Mouse (Mus musculus): ENCODE measurements at regions not wholly inside any gene's neighbourhood (a gene's known extent, or its start where the extent isn't known, plus 50 kb on each side); places are given as distances from the start of the nearest gene placed in this dataset.

GRCm38 (mm10) chr8:53749263-53749662, 110.4 kb upstream of the Neil3 start:
- Histone ChIP-seq H3K4me3 (no peak overlapping the region), H3K27ac (no peak overlapping the region), H3K9ac (no peak overlapping the region), H3K27me3 (no peaks in the 10 kb centered on the region), H3K36me3 (no peaks in the 10 kb centered on the region), H3K4me1 (replicated peaks) (no peaks in the 10 kb centered on the region), H3K4me2 (no peak overlapping the region), H3K9me3 (no peaks in the 10 kb centered on the region)
- 17% methylated on average over 4 of the region's 4 CpGs for WGBS
- no peak for ATAC-seq (ENCODE audit: low FRiP score)

GRCm38 (mm10) chr8:53769211-53769610, 130.3 kb upstream of the Neil3 start:
- H3K9ac ChIP-seq: no peak overlapping the region
- H3K4me1 ChIP-seq (replicated peaks): no peaks in the 10 kb centered on the region
- no peak overlapping the region for H3K4me3 ChIP-seq
- no peak for ATAC-seq (ENCODE audit: low FRiP score)
- H3K27ac ChIP-seq: no peak overlapping the region
- H3K27me3 ChIP-seq: no peaks in the 10 kb centered on the region
- H3K9me3 ChIP-seq: no peaks in the 10 kb centered on the region
- no peak overlapping the region for H3K4me2 ChIP-seq
- H3K36me3 ChIP-seq: no peaks in the 10 kb centered on the region

DNA sequence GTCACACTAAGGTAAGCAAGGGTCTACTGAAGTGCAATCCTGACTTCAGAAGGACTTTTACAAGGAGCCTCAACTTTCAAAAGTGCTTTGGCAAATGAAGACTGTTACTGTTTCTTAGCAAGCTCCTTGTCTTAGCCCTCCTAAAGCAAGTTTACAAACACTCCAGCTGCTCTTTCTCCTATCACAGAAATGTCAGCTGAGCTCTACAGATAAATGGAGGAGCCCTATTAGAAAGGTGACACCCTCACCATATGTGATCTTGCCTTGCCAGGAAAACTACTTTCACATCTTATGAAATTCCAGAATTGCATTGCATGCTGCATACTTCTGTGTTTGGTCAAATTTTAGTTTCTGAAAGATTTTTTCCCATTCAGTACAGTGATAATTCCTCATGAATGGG, 136.6 kb upstream of the Neil3 start:
- Histone ChIP-seq H3K4me3 (no peak overlapping the region), H3K9me3 (no peaks in the 10 kb centered on the region), H3K27me3 (no peaks in the 10 kb centered on the region), H3K27ac (no peak overlapping the region), H3K9ac (no peak overlapping the region), H3K4me1 (replicated peaks) (no peaks in the 10 kb centered on the region), H3K4me2 (no peak overlapping the region), H3K36me3 (no peaks in the 10 kb centered on the region)
- no peak for ATAC-seq (ENCODE audit: low FRiP score)

GRCm38 (mm10) chr8:53780886-53781285, 142.0 kb upstream of the Neil3 start:
- H3K9ac ChIP-seq: no peak overlapping the region
- H3K27ac ChIP-seq: no peak overlapping the region
- no peaks in the 10 kb centered on the region for H3K36me3 ChIP-seq
- H3K9me3 ChIP-seq: no peaks in the 10 kb centered on the region
- H3K27me3 ChIP-seq: no peaks in the 10 kb centered on the region
- WGBS: 86% methylated on average over 2 of the region's 2 CpGs
- no peak overlapping the region for H3K4me2 ChIP-seq
- H3K4me1 ChIP-seq (replicated peaks): no peaks in the 10 kb centered on the region
- no peak overlapping the region for H3K4me3 ChIP-seq
- ATAC-seq (ENCODE audit: low FRiP score): no peak

GRCm38 (mm10) chr8:53781885-53782284, 143.0 kb upstream of the Neil3 start:
- Histone ChIP-seq H3K27me3 (no peaks in the 10 kb centered on the region), H3K4me2 (no peak overlapping the region), H3K27ac (no peak overlapping the region), H3K36me3 (no peaks in the 10 kb centered on the region), H3K4me3 (no peak overlapping the region), H3K9ac (no peak overlapping the region), H3K4me1 (replicated peaks) (no peaks in the 10 kb centered on the region), H3K9me3 (no peaks in the 10 kb centered on the region)
- ATAC-seq (ENCODE audit: low FRiP score): no peak
- 71% methylated on average over 4 of the region's 4 CpGs for WGBS

GRCm38 (mm10) chr8:53788202-53788601, 149.3 kb upstream of the Neil3 start:
- no peak overlapping the region for H3K4me3 ChIP-seq
- H3K9ac ChIP-seq: no peak overlapping the region

GRCm38 (mm10) chr8:53821148-53821547, 182.3 kb upstream of the Neil3 start:
- no peak overlapping the region for H3K9ac ChIP-seq
- no peak overlapping the region for H3K4me2 ChIP-seq
- H3K27me3 ChIP-seq: no peaks in the 10 kb centered on the region
- H3K36me3 ChIP-seq: no peaks in the 10 kb centered on the region
- H3K27ac ChIP-seq: no peak overlapping the region
- H3K9me3 ChIP-seq: no peaks in the 10 kb centered on the region
- ATAC-seq (ENCODE audit: low FRiP score): no peak
- H3K4me1 ChIP-seq (replicated peaks): no peaks in the 10 kb centered on the region
- WGBS: 39% methylated on average over 1 of the region's 1 CpGs
- no peak overlapping the region for H3K4me3 ChIP-seq

More at GRCm38 (mm10) chr8:53788202-53788601, 149.3 kb upstream of the Neil3 start:
- WGBS: 95% methylated on average over 1 of the region's 1 CpGs
- no peak for ATAC-seq (ENCODE audit: low FRiP score)
- Histone ChIP-seq H3K9me3 (no peaks in the 10 kb centered on the region), H3K4me1 (replicated peaks) (no peaks in the 10 kb centered on the region), H3K36me3 (no peaks in the 10 kb centered on the region), H3K27ac (no peak overlapping the region), H3K27me3 (no peaks in the 10 kb centered on the region), H3K4me2 (no peak overlapping the region)

- H3K9me3 ChIP-seq: no peaks in the 10 kb centered on the region
- ATAC-seq (ENCODE audit: low FRiP score): no peak
- H3K4me1 ChIP-seq (replicated peaks): no peaks in the 10 kb centered on the region
- H3K4me3 ChIP-seq: no peak overlapping the region
- WGBS: 89% methylated on average over 1 of the region's 1 CpGs
- H3K9ac ChIP-seq: no peak overlapping the region
- no peak overlapping the region for H3K27ac ChIP-seq
- H3K36me3 ChIP-seq: no peaks in the 10 kb centered on the region
- H3K4me2 ChIP-seq: no peak overlapping the region
- no peaks in the 10 kb centered on the region for H3K27me3 ChIP-seq
Observed at GRCm38 (mm10) chr8:53827395-53827794, 188.5 kb upstream of the Neil3 start.

GRCm38 (mm10) chr8:53847821-53848220, 209.0 kb upstream of the Neil3 start:
- H3K27ac ChIP-seq: no peak overlapping the region
- no peak overlapping the region for H3K4me2 ChIP-seq
- no peaks in the 10 kb centered on the region for H3K9me3 ChIP-seq
- no peak overlapping the region for H3K9ac ChIP-seq
- no peaks in the 10 kb centered on the region for H3K4me1 ChIP-seq (replicated peaks)
- no peaks in the 10 kb centered on the region for H3K36me3 ChIP-seq
- H3K4me3 ChIP-seq: no peak overlapping the region
- no peak for ATAC-seq (ENCODE audit: low FRiP score)
- no peaks in the 10 kb centered on the region for H3K27me3 ChIP-seq

DNA sequence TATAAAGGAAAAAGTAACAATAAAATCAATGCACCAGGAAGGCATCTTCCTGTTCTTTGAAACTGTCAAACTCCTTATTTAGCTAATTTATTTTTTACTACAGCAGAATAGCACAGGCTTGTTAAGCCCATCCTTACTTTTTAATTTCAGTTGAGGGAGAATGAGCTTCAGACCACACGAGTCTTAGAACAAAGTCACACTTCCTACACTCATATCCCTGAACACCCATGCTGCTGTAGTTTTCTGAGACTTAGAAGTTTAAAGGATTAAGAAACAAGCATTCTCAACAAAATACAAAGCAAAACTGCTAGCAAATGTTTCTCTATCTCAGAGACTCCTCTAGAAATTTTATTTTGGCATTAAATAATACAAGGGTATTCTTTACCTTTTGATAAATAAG, 208.8 kb upstream of the Vegfc start:
- Histone ChIP-seq H3K4me3 (no peak overlapping the region), H3K4me1 (replicated peaks) (0 out of 2 replicates have a peak, but pooled peaks cover 3% of the 10 kb centered on the region), H3K27ac (no peak overlapping the region), H3K9me3 (no peaks in the 10 kb centered on the region), H3K4me2 (no peak overlapping the region), H3K9ac (no peak overlapping the region), H3K36me3 (no peaks in the 10 kb centered on the region), H3K27me3 (no peaks in the 10 kb centered on the region)
- WGBS: 75% methylated on average over 1 of the region's 1 CpGs
- ATAC-seq (ENCODE audit: low FRiP score): no peak

DNA sequence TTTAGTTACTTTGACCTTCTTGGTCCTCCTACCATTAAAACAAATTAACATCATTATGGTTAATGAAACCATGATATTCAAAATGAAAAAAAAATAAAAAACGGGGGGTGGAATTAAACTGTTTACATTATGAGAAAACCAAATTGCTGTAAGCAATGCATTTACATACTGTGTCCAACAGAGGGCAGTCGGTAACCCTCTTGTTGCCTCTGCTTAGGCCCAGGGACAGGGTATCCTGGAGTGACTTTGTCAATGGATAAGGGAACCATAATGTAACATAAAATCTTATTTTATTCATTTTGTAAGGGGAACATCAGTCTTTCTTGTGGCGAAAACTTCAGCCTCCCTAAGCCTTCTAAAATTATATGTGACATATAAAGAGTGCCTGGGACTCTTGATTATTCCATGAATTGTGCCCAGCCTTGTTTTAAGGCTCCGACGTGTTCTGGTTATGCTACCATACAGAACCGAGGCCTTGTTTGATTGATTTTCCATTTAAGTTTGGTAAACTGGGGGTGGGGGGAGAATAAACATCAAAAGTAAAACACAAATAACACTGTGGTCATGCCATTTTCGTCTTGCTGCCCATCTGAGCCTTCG, 207.3 kb upstream of the Vegfc start:
- H3K4me3 ChIP-seq: no peak overlapping the region
- H3K9me3 ChIP-seq: no peaks in the 10 kb centered on the region
- H3K4me1 ChIP-seq (replicated peaks): 0 out of 2 replicates have a peak, but pooled peaks cover 3% of the 10 kb centered on the region
- no peaks in the 10 kb centered on the region for H3K27me3 ChIP-seq
- no peak overlapping the region for H3K4me2 ChIP-seq
- 62% methylated on average over 8 of the region's 8 CpGs for WGBS
- H3K9ac ChIP-seq: no peak overlapping the region
- no peaks in the 10 kb centered on the region for H3K36me3 ChIP-seq
- H3K27ac ChIP-seq: no peak overlapping the region
- no peak for ATAC-seq (ENCODE audit: low FRiP score)

- Histone ChIP-seq H3K4me2 (no peak overlapping the region), H3K4me3 (no peak overlapping the region), H3K9ac (no peak overlapping the region), H3K4me1 (replicated peaks) (0 out of 2 replicates have a peak, but pooled peaks cover 3% of the 10 kb centered on the region), H3K27ac (no peak overlapping the region), H3K9me3 (no peaks in the 10 kb centered on the region), H3K27me3 (no peaks in the 10 kb centered on the region), H3K36me3 (no peaks in the 10 kb centered on the region)
- 66% methylated on average over 4 of the region's 4 CpGs for WGBS
- no peak for ATAC-seq (ENCODE audit: low FRiP score)
Observed at GRCm38 (mm10) chr8:53872033-53872619, 205.3 kb upstream of the Vegfc start.

GRCm38 (mm10) chr8:53878846-53879245, 198.6 kb upstream of the Vegfc start:
- Histone ChIP-seq H3K4me2 (no peak overlapping the region), H3K27me3 (no peaks in the 10 kb centered on the region), H3K4me3 (no peak overlapping the region), H3K9me3 (no peaks in the 10 kb centered on the region), H3K27ac (no peak overlapping the region), H3K36me3 (no peaks in the 10 kb centered on the region), H3K4me1 (replicated peaks) (no peaks in the 10 kb centered on the region), H3K9ac (no peak overlapping the region)
- WGBS: 90% methylated on average over 7 of the region's 7 CpGs
- no peak for ATAC-seq (ENCODE audit: low FRiP score)

Measured in hindbrain, embryonic 13.5 days (tissue).